Mouse (Mus musculus) gastrocnemius, postnatal 4 days (tissue): Measurements from ENCODE around the gene Pilrb2. TPM values are rescaled to one million over a fixed set of nuclear protein-coding genes. Genes with fewer than 3 reads are reported as not detected.

Experiments
- DNase-seq, 2 experiments: peaks; one replicate each; pipeline ENCODE4 v3.0.0; 2021 to 2022; ENCODE audit warnings: low spot score in 2 of 2, mixed read lengths in 2 of 2
- total RNA-seq, 2 experiments: library from RNA; stranded (reverse); gene quantifications; 2 replicates each; pipeline ENCODE4 v1.2.3; 2021

Gene Pilrb2
- total RNA-seq, 2 experiments from 2014 or later: 0.69 to 1.1 TPM

GRCm38 (mm10) chr5:137835966-137836520, 35.6 kb downstream of the Pilrb2 start, which contains the start of gene Pilra:
Pilra (minus strand) TSS chr5:137836281.
- peak in 1 of 2 experiments; percentile 14 for DNase-seq

- peak in 1 of 2 experiments; percentile 1 for DNase-seq
Measured at GRCm38 (mm10) chr5:137833500-137833899, 38.1 kb downstream of the Pilrb2 start.

GRCm38 (mm10) chr5:137831506-137831905, 40.1 kb downstream of the Pilrb2 start:
- DNase-seq: peak in 1 of 2 experiments; percentile 3

GRCm38 (mm10) chr5:137831106-137831505, 40.5 kb downstream of the Pilrb2 start:
- DNase-seq: no peak

- peak in 1 of 2 experiments; percentile 10 for DNase-seq
Measured at GRCm38 (mm10) chr5:137830238-137830637, 41.4 kb downstream of the Pilrb2 start.

GRCm38 (mm10) chr5:137828694-137829093, 42.9 kb downstream of the Pilrb2 start:
- peak in 1 of 2 experiments; percentile 11 for DNase-seq

GRCm38 (mm10) chr5:137826421-137826820, 45.2 kb downstream of the Pilrb2 start:
- DNase-seq: peak in 1 of 2 experiments; percentile 12

- DNase-seq: peak in 1 of 2 experiments; percentile 12
Measured at GRCm38 (mm10) chr5:137825971-137826370, 45.6 kb downstream of the Pilrb2 start.

GRCm38 (mm10) chr5:137825030-137825429, 46.6 kb downstream of the Pilrb2 start:
- peak in 1 of 2 experiments; percentile 7 for DNase-seq

- peak in 1 of 2 experiments; percentile 7 for DNase-seq
Measured at GRCm38 (mm10) chr5:137823455-137824045, 48.1 kb downstream of the Pilrb2 start.

- peak in 1 of 2 experiments; percentile 11 for DNase-seq
Measured at GRCm38 (mm10) chr5:137822602-137823001, 49.0 kb downstream of the Pilrb2 start.

GRCm38 (mm10) chr5:137822126-137822525, 49.5 kb downstream of the Pilrb2 start:
- no peak for DNase-seq

- DNase-seq: no peak
Measured at GRCm38 (mm10) chr5:137817466-137818222, 54.0 kb downstream of the Pilrb2 start.

Other genes starting within 250 kb of the Pilrb2 start
- under 1 TPM; 0.74 to 0.80 TPM for gene Fbxo24, start 242.8 kb downstream of the Pilrb2 start, total RNA-seq
- 10 to 100 TPM; 19.2 to 23.0 TPM for gene Lrch4, start 242.7 kb downstream of the Pilrb2 start, total RNA-seq
- gene Gm20605, start 242.6 kb downstream of the Pilrb2 start, total RNA-seq: 10 to 100 TPM in 1 of 2 experiments, 1 to 10 TPM in 1; 8.6 to 11.0 TPM
- gene Sap25, start 230.5 kb downstream of the Pilrb2 start, total RNA-seq: 1 to 10 TPM; 3.2 to 3.8 TPM
- gene Irs3, start 226.1 kb downstream of the Pilrb2 start, total RNA-seq: 1 to 10 TPM in 1 of 2 experiments, under 1 TPM in 1; 0.59 to 1.2 TPM
- gene Agfg2, start 187.1 kb downstream of the Pilrb2 start, total RNA-seq: 1 to 10 TPM; 7.8 to 7.9 TPM
- 1 to 10 TPM in 1 of 2 experiments, under 1 TPM in 1; 0.73 to 1.2 TPM for gene Nyap1, start 130.2 kb downstream of the Pilrb2 start, total RNA-seq
- 100 to 1,000 TPM; 162 to 187 TPM for gene Tsc22d4, start 126.1 kb downstream of the Pilrb2 start, total RNA-seq
- 10 to 100 TPM; 14.5 to 15.8 TPM for gene Ppp1r35, start 93.0 kb downstream of the Pilrb2 start, total RNA-seq
- 10 to 100 TPM; 25.0 to 34.2 TPM for gene Mepce, start 84.2 kb downstream of the Pilrb2 start, total RNA-seq
- 1 to 10 TPM; 4.3 to 5.6 TPM for gene Zcwpw1, start 84.0 kb downstream of the Pilrb2 start, total RNA-seq
- 1 to 10 TPM; 1.7 to 2.4 TPM for gene Pilra, start 35.5 kb downstream of the Pilrb2 start, total RNA-seq
- under 1 TPM; 0.59 to 0.98 TPM for gene Pilrb1, start 13.7 kb downstream of the Pilrb2 start, total RNA-seq
- under 1 TPM in 1 of 2 experiments, not detected in 1; 0.10 TPM for gene Cyp3a13, start 49.8 kb upstream of the Pilrb2 start, total RNA-seq
- gene Gjc3, start 91.3 kb upstream of the Pilrb2 start, total RNA-seq: 10 to 100 TPM in 1 of 2 experiments, 1 to 10 TPM in 1; 8.1 to 10.3 TPM
- gene Azgp1, start 109.7 kb upstream of the Pilrb2 start, total RNA-seq: 1 to 10 TPM in 1 of 2 experiments, under 1 TPM in 1; 0.37 to 1.2 TPM
- not detected for gene Smok3a, start 149.4 kb upstream of the Pilrb2 start, total RNA-seq
- gene Smok3b, start 149.6 kb upstream of the Pilrb2 start, total RNA-seq: not detected
- gene Smok3c, start 181.4 kb upstream of the Pilrb2 start, total RNA-seq: not detected
- 10 to 100 TPM; 18.7 to 19.4 TPM for gene Zkscan1, start 213.3 kb upstream of the Pilrb2 start, total RNA-seq
- gene Zscan21, start 245.1 kb upstream of the Pilrb2 start, total RNA-seq: 10 to 100 TPM; 19.6 to 23.0 TPM